Mouse (Mus musculus): ENCODE measurements around the gene Cflar. TPM values are rescaled to one million over a fixed set of nuclear protein-coding genes. Genes with fewer than 3 reads are reported as not detected.

Cflar gene
- polyA plus RNA-seq, 1 experiment from 2014 or later: 11.1 TPM

Other genes with a start within 250 kb of the Cflar start
- 15.1 and 17.2 TPM in 2 replicates for gene Orc2, start 206.4 kb upstream of the Cflar start, polyA plus RNA-seq (2015; fragmentation: Nextera tagmentation; extraction: Ambion mirVana)
- gene Fam126b, start 125.2 kb upstream of the Cflar start, polyA plus RNA-seq (2015; fragmentation: Nextera tagmentation; extraction: Ambion mirVana): 15.5 and 17.3 TPM in 2 replicates
- gene Ndufb3, start 125.1 kb upstream of the Cflar start, polyA plus RNA-seq (2015; fragmentation: Nextera tagmentation; extraction: Ambion mirVana): 173 and 175 TPM in 2 replicates
- not detected in 2 replicates for gene Als2cr12, start 15.5 kb upstream of the Cflar start, polyA plus RNA-seq (2015; fragmentation: Nextera tagmentation; extraction: Ambion mirVana)
- 5.1 and 5.3 TPM in 2 replicates for gene Casp8, start 83.9 kb downstream of the Cflar start, polyA plus RNA-seq (2015; fragmentation: Nextera tagmentation; extraction: Ambion mirVana)